Mouse (Mus musculus) frontal cortex, postnatal 10 days (tissue): ENCODE measurements at regions not wholly inside any gene's neighbourhood (a gene's known extent, or its start where the extent isn't known, plus 50 kb on each side); places are given as distances from the start of the nearest gene placed in this dataset.

Experiments used
- DNase-seq, 2 experiments: peaks; one replicate each; pipeline ENCODE4 v3.0.0; 2022; ENCODE audit warnings: low spot score in 2 of 2, mixed read lengths in 1 of 2

DNA sequence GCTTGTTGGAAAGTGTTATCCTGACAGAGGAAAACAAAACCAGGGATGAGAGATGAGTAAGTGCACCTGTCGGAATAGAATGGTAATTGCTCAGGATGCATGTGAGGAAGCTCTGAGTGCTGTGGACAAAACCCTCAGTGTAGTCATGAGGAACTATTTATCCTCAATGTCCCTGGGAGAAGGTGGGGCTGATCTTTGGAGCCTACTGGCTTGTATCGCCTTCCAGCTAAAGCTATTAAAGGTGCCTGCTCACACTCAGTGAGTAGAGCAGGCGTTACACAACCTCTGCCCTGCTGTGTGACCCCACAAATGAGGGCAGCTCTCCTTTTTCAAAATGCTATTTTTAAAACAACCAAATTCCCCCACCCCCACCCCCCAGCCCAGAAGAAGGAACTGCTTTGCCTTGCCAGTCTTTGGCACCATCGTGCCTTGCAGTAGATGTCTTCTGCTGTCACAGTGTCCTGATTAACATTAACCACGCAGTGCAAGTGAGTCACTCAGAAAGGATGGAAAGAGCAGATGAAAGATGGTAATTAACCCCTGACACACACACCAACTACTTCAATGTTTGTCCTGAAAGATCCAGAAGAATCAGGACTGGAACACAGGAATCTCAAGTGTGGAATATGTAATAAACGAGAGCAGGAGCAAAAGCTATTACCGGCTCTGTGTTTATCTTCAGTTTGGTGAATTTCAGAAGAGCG is 440.8 kb upstream of the Tnp1 start:
- DNase-seq, result no peak

DNA sequence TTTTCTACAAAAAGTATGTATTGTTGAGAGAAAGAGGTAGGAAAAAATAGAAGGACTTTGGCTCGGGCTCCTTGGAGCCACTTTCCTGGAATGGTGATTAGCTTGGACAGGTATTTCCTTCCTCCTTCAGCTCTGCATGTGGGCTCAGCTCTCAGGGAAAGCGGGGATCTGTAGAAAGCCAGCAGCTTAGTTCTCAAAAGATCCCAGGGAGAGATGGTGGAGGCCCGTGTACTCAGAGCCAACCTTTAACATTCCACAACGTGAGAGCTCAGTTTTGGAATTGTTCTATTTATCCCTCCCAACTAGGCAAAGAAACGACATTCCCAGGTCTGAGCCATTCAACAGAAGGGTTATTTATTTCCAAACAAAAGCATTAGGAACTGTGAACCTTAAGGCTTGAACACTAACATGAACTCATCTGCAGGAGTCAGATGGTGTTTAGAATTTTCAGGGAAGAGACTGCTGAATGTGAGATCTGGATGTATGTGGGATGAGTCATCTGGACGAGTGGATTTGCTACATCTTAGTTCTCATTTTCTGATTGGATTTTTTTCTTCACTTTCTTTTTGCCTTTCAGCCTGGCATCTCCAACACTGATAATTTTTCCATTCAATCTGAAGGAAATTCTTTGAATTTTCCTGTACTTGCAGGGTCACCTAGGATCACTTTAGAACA is 428.6 kb upstream of the Tnp1 start:
- no peak for DNase-seq

DNA sequence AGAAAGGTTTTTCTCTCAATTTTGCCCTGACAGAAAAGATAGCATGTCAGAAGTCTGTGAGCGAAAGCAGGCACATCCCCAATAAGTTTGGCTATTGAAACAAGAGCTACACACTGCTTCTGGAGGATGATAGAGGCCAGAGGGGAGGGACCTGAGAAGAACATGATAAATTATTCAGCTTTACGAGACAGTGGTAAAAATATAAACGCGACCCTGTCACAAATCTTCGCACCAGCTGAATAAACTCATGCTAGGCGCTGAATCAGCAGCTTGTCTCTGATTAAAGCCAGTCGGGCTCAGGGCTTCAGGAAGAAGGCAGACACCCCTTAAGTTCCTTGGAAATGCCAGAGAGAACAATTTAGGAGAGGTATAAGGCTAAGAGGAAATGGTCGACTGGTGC is 422.7 kb upstream of the Tnp1 start:
- no peak for DNase-seq

DNA sequence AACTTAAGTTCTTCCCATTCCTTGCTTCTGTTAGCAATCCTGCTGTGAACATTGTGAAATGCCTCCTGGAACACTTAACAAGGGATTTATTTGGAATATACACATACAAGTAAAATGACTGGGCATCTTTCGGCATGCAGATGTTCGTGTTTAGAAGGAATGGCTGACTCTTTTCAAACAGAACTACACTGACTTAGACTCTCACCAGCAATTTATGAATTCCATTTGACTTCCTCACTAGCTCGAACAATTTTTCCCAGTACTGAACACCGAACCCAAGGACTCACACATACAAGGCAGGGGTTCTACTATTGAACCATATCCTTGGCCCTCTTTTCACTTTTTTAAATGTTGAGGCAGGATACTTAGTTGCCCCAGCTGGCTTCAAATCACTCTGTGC is 412.4 kb upstream of the Tnp1 start:
- no peak for DNase-seq

DNA sequence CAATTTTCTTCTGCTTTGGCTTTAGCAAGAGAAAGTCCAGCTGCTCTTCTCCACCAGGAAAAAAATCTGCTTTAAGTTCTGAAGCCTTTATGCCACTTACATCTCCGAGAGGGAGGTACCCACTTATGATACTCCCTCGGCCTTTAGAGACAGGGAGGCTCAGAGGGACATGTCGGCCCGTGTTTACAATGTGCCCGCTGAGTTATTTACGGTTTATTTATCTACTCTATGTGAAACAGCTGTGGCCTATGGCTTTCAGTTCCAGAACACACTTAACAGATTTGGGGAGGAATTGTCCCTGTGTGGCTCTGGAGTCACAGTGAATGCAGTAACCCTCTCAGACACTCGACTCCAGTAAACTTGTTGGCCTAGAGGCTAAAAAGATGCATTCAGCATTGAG is 409.3 kb upstream of the Tnp1 start:
- DNase-seq, result no peak

DNA sequence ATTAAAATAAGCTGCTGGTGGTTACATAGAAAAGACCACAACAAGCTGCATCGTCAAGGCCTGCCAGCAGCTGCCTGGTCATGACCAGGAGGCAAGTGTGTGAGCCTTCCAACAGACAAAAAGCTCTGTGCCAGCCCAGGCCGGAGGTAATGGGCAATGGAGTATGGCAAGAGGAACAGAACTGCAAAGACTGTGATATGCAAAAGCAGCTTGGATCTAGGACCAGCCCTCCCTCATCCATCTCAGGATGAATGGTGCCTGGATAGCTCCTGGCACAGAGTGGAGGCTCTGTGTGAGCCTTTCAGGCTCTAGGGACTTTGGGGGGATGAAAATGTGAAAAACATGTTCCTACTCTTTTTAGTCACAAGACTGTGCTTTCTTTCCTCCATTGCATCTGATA is 402.5 kb upstream of the Tnp1 start:
- peak; percentile 3 to 6 for DNase-seq

DNA sequence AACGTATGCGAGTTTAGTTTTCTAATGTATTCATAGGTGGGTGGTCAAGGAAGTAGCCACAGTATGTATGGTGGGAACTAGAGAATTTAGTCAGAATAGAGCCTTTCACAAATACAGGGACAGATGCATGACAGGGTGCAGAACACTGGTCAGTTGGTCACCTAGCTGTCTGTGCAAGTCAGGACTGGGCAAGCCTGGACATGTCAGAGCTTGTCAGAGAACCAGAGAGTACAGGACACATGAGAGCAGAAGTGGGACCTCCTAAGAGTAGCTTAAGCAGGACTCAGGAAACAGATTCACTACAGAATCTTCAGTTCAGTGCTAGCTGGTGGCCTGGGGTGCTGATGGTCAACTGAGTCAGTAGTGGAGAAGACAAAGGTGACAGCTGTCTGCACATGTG is 395.7 kb upstream of the Tnp1 start:
- DNase-seq, result no peak

DNA sequence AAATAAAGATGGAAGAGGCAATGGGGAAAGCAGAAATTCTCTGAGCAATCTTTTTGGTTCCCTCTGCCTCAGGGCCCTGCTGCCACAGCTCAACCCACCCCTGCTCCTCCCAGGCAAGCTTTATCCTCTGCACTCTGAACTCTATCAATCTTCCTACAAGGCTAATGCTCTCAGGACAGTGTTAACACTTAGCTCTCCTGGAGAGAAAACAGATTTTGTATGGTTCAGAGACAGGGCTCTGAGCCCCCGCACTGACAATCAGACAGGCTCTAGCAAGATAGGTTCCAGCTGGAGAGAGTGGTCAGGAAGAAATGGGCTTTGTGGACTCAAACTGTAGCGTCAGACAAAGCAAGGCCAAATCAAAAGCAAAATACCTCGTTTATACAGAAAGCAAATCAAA is 383.5 kb upstream of the Tnp1 start:
- no peak for DNase-seq

DNA sequence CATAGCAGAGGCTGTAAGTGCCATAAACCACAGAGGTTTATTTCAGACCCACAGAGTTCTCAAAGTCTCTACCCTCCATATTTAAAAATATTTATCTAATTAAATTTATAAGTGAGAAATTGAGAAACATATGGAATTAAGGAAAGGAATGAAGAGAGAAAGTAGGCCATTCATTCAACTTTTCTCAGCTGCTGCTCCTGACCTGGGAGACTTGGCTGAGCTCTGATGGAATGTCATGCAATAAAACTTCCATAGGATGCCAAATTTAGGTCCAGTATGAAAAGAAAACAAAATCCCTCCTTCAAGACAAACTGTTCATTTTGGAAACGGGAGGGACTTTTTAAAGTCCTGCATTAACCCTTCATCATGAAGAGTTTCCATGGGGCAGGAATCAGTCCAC is 379.3 kb upstream of the Tnp1 start:
- no peak for DNase-seq

DNA sequence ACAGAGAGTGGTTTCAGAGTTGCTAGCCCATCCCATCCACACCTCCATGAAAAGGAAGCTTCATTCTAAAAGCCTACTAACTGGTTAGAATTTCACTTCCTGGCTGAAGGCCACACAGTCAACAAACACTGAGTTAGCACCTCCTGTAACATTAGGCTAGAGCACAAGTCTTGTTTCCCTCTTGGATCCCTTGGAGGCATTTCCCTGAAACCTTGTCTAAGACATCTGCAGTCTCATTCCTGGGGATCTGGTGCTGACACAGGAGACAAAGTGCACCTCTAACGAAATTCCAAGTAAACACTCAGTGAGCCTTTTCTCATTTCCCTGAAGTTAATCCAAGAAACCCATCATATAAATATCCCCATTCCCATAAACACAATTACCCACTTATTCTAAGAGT is 378.8 kb upstream of the Tnp1 start:
- no peak for DNase-seq

DNA sequence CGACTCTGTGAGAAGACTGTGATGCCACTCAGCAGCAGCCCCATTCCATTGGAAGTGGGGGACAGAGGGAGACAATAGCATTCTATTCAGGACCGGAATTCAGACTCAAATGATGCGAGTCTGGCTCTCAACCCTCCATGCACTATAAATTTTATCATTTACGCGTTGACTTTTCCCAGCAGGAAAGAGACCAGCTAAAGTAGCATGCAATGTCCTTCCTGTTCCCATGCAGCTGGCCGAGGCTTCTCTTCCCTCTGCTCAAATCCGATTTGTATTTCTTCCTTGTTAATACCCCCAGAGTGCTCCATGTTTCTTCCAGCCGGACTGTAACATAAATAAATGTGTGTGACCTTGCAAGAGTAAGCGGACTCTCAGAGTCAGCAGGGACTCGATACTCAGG is 376.4 kb upstream of the Tnp1 start:
- no peak for DNase-seq

DNA sequence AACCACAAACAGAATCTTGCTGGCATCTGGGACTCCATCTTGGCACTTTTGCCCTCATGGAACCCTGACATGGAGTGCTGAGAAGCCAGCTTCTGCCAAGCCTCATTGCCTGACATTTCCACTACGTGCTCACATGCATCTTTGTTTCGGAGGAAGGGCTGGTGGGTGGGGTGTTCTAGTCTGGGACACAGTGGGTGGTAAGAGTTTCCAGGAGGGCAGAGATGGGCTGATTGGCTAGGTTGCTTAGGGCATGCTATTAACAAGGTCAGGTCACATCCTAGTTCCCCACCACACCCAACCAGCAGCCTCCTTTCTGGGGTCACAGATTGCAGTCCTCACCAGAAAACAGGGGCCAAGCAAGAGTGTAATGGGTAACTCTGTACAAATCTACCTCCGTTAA is 374.3 kb upstream of the Tnp1 start:
- DNase-seq, result no peak

DNA sequence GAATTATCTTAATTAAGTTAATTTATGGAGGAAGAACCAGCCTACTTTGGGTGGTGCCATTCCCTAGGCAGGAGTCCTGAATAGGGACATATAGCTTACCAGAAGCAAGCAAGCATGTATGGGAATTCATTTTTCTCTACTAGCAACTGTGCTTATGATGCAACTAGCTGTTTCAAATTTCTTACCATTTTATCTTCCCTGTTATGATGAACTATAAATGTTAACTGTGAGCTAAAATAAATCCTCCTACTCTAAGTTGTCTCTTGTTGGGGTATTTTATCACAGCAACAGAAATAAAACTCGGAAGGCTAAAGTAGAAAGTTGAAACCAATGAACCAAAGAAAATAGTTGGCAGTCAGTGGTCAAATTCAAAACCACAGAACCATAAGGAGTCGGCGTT is 373.5 kb upstream of the Tnp1 start:
- no peak for DNase-seq

DNA sequence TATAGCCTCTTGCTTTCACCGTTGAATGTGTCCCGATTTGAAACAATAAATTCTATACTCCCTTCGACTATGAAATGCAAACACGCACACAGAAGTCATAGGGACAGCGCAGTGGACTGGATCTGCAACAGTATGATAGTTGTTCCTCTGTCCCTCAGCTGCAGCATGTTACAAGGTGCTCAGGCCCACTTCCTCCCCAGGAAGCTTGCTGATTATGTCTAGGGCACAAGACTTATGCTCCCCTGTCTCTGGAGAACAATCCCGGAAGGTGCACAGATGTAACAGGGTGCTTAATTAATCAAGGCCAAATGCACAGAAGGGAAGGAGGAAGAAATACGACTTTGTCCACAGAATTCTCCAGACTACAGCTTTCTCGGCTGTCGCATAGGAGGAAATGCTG is 365.9 kb upstream of the Tnp1 start:
- DNase-seq, result no peak

DNA sequence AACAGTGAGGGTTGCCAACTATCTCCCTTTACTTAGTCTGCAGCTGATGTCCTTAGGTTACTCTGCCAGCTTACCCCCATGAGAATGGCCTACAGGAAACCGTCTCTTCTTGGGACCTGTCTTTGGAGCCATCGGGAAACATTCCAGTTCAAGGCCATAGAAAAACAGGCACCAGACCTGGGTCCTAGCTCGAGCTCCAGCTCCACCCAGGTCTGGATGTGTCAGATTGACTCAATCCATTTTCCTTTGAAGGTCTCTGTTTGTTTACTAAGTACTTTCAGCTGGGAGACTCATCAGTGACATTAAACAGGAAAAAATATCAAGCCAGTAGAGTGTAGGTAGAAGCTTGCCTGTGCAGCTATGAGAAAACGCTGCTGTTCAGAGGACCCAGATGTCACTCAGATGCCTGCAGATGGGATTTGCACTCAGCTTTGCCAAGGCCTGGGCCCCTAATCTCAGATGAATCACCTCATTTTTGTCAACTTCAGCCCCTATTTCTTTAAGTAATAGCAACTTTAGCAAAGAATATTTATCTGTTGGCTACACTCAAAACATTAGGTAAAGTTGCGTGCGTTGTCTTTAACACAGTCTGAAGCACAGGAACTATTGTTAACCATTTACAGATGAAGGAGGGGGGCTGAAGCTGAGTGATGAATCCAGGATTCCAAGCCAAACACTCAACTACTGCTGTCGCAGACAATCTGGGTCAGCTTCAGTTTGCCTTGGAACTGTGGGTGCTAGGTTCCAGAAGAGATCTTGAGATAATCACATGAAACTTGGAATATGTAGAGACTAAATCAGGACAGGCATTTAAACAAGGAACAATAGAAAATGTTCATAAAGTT is 359.0 kb upstream of the Tnp1 start:
- no peak for DNase-seq

DNA sequence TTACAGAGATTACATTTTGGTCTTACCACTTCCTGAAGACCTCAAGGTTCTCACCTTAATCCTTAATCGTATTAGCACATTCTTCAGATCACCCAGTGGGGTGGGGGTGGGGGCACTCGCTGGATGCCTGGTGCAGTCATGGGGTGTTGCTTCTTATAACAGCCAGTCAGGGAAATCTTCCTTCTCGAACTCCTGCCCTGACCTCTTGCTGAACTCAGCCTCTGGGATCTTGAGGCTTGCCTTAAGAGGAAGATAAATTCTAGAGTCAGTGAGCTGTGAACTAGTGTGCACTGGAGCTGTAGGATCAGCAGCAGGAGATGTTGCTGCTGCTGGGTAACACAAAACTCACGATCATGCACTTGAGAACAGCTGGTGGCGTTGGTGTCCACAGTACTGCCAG is 352.5 kb upstream of the Tnp1 start:
- DNase-seq, result no peak

DNA sequence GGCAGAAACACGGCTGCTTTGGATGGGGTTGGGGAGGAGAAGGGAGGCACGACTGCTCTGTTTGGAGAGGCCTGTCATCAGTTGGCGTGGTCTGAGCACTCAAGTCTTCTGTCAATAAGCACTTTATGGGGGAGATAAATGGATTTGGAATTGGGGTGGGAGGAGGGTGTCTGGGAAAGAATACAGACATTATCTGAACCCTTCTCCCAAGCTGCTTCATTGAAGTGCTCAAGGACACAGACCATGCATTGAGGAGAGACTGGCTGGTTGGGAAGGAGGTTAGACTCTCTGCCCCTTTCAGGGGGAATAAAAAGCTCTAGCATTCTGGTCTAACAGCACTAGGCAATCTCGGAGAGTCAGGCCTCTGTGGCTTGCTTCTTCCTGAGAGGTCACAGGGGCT is 350.1 kb upstream of the Tnp1 start:
- DNase-seq, result no peak

DNA sequence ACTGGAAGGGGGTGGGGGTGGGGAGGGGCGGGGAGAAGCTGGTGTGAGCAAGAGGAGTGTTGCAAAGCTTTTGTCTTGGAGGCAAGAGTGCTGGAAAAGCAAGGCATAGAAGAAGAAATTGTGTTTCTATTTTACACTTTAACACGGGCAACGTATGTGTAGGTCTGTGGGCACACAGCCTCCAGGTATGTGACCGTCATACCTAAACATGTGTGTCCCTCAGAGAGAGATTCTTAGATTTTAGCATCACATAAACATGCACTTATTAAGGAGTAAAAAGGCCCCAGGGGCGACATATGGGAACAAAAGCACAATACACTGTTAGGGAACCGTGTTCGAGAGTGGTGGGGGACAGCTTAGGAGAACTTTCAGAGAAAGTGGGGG is 348.6 kb upstream of the Tnp1 start:
- DNase-seq, result no peak

DNA sequence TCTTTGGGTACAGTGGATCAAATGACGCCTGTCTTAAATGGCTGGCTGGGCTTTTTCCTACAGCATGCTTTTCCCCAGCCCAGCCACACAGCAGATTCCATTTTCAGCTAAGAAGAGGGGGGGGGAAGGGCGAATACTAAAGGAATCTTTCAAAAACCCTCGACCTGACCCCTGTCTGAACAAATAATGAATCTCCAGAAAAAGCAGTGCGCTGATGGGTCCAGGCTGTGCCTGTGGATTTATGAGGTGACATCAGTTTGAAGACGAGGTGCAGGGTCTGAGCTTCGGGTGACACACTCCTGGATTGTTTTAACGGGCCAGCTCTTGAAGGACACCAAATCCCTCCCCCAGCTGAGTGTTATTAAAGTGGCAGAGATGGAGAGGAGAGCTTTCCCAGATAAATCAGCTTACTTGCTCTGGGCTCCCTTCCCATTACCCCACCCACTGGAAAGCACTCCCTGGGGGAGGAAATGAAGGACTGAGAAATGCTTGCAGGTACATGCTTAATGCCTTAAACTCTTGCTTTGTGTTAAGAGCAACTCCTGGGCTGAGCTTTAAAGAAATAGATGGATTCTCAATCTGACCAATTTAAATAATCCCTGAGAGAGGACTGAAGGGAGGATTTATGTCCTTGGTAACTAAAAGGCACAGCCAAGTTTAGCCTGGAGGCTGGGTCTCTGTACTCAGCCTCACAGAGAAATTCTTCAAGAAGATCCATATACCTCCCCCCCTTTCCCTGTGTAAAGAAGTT is 348.0 kb upstream of the Tnp1 start:
- DNase-seq, result no peak

DNA sequence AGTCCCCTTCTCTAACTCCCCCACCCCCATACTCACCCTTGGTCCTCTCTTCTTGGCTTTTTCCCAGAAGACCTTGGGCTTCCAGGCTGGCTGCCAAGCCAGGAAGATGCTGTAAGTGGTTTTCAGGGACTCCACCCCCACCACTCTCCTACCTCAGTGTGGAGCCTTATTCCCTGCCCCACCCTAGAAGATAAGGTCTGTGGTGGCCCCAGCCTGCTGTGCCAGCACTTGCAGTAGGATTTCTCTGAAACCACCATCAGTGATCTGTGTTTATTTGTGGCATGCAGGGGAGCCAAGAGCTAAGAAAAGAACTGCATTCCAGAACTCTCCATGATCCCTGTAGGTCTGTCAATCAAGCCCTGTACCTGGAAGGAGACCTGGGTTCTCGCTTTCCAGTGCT is 346.4 kb upstream of the Tnp1 start:
- no peak for DNase-seq

DNA sequence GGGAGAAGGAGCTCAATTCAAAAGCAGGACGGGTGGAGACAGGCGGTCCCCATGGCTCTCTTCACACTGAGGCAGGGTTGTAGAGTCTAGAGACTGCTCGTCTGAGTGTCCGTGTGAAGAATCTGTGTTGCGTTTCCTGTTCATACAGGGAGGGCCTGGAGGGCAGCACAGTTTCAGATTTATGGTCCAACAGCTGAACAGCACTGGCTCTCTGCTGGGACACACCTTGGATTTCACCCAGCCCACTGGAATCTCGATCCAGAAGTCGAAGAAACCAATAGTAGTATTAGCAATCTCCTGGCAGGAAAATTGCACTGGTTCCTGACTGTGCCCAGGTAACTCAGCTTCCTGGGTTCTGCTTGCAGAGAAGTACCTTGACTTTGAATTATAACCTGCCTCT is 345.6 kb upstream of the Tnp1 start:
- no peak for DNase-seq

DNA sequence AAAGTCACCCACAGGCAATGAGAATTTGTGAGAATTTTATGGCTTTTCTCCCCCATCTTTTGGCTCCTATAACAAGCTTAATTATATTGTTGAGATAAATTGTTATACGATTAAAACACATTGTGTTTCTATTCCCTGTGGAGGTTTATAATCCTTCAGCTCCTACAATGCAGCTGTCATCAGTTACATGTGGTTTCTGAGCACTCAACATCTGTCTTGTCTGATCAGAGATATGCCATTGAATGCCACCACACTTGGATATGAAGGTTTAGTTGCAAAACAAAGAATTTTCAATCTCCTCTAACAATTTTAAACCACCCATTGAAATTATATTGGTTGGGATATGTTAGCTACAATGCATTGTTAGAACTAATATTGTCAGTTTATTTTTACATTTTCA is 338.7 kb upstream of the Tnp1 start:
- DNase-seq, result no peak
